Mouse (Mus musculus): Measurements from ENCODE around the gene Mybph. TPM values are rescaled to one million over a fixed set of nuclear protein-coding genes. Genes with fewer than 3 reads are reported as not detected.

The Mybph gene
- polyA plus RNA-seq, 1 experiment from 2014 or later, result 4.4 TPM

Other genes starting within 250 kb of the Mybph start
- gene Fmod, start 156.2 kb upstream of the Mybph start, polyA plus RNA-seq (2015; fragmentation: Nextera tagmentation; extraction: Ambion mirVana), result 14.5 and 14.6 TPM in 2 replicates
- 20.6 and 29.3 TPM in 2 replicates for gene Btg2, start 114.3 kb upstream of the Mybph start, polyA plus RNA-seq (2015; fragmentation: Nextera tagmentation; extraction: Ambion mirVana)
- gene Chit1, start 82.2 kb upstream of the Mybph start, polyA plus RNA-seq (2015; fragmentation: Nextera tagmentation; extraction: Ambion mirVana), result 0.87 and 0.89 TPM in 2 replicates
- 2.0 and 2.1 TPM in 2 replicates for gene Chil1, start 11.3 kb upstream of the Mybph start, polyA plus RNA-seq (2015; fragmentation: Nextera tagmentation; extraction: Ambion mirVana)
- 23.8 and 28.8 TPM in 2 replicates for gene Adora1, start 42.0 kb downstream of the Mybph start, polyA plus RNA-seq (2015; fragmentation: Nextera tagmentation; extraction: Ambion mirVana)
- 7.1 and 9.9 TPM in 2 replicates for gene Myog, start 96.5 kb downstream of the Mybph start, polyA plus RNA-seq (2015; fragmentation: Nextera tagmentation; extraction: Ambion mirVana)
- 29.1 and 31.6 TPM in 2 replicates for gene Ppfia4, start 139.5 kb downstream of the Mybph start, polyA plus RNA-seq (2015; fragmentation: Nextera tagmentation; extraction: Ambion mirVana)
- 110 and 112 TPM in 2 replicates for gene Tmem183a, start 168.5 kb downstream of the Mybph start, polyA plus RNA-seq (2015; fragmentation: Nextera tagmentation; extraction: Ambion mirVana)
- gene 4933406M09Rik, start 192.5 kb downstream of the Mybph start, polyA plus RNA-seq (2015; fragmentation: Nextera tagmentation; extraction: Ambion mirVana), result not detected in 2 replicates
- 18.6 and 24.3 TPM in 2 replicates for gene Cyb5r1, start 212.1 kb downstream of the Mybph start, polyA plus RNA-seq (2015; fragmentation: Nextera tagmentation; extraction: Ambion mirVana)
- 84.7 and 86.0 TPM in 2 replicates for gene Adipor1, start 221.9 kb downstream of the Mybph start, polyA plus RNA-seq (2015; fragmentation: Nextera tagmentation; extraction: Ambion mirVana)